Mouse (Mus musculus): ENCODE measurements around the gene Gcnt1.

GRCm38 (mm10) chr19:17368557-17368956 lies 4.1 kb downstream of the Gcnt1 start:
- no peak for TF ChIP-seq CTCF (IDR thresholded peaks at IDR 0.05; ENCODE audit: borderline replicate concordance, insufficient read depth, low read length)
- no peak for TF ChIP-seq POLR2A (IDR thresholded peaks at IDR 0.05; ENCODE audit: low read depth, low read length)
